Mouse (Mus musculus): Measurements from ENCODE around the gene Lce1i.
"Not testable (repeated sequence)": the region's sequence is repeated elsewhere in the genome, so short reads cannot be mapped to it uniquely, and the experiment has no call there.

The Lce1i gene

DNA sequence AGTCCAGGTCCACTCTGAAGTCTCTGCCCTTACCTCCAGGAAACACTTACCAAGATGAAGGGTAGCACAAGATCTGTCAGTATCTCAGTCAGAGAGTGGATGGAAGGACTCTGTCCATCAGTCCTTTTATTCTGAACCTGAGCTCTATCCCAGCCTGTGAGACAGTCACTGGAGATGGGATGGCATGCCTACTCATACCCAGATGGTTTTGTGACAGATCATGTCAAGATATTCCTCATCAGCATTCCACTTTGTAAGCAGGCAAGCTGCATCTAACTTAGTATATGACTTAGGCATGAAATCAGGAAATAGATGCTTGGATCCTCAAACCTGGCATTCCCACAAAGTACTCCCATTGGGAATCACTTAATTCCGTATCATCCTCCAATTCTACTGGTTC, at the start of gene Lce1i:
Lce1i (minus strand) TSS at position 101 of the 400 bp plus-strand sequence.
- DNase-seq (ENCODE audit: low spot score in 2 of 2): no peak

DNA sequence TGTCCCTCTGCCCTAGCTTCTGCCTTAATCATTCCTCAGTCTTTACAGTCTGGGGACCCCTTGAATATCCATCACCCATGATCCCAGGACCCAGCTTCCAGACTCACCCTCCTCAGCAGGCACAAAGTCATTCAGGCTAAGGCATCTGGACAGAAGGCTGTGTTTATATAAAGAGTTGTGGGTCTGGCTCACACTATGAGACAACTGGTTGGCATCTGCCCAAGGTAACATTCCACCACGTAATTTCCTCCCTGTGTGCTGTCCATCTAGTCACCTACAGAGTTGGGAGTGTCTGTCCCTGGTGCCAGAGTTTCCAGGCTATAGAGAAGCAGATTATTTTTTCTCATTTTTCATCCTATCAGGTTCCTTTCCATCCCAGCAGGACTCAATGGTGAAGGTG, 48.4 kb upstream of the Lce1i start, which contains the start of gene Kprp:
Kprp (minus strand) TSS at position 140 of the 400 bp plus-strand sequence.
- no peak for DNase-seq (ENCODE audit: low spot score in 2 of 2)

DNA sequence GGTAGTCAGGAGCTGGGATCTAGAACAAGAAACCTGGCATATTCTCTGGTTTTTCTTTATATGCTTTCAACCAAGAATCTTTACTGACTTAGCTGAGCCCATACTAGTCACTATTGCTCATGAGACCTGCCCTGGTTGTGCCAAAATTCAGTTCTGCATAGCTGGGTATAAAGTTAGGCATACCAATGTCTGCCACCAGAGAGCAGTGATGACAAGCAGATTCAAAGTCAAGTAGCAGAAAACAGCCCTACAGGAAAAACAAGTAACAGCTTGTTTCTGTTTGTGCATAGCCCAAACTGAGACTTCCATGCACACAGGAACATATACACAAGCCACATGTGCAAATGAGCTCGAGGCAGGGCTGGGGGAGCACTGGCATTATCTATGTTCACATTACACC, 47.1 kb upstream of the Lce1i start:
- DNase-seq (ENCODE audit: low spot score in 2 of 2): no peak

DNA sequence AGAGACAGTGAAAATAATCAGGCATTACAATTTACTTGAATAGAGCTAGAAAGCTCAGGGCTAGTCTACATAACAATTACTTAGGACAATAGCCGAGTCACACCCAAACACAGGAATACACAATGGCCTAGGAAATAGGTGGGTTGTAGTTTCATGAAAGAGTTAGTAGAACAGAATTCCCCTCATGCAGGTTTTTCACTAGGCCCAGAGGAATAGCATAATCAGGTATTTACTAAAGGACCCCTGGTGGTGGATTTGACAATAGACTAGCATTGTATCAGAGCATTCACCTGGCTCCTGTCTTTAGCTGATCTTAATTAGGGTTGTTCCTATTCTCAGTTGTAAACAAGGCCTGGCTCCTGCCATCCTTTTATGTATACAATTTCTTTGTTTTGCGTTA, 37.3 kb upstream of the Lce1i start:
- not testable (repeated sequence) for DNase-seq (ENCODE audit: low spot score in 2 of 2)

DNA sequence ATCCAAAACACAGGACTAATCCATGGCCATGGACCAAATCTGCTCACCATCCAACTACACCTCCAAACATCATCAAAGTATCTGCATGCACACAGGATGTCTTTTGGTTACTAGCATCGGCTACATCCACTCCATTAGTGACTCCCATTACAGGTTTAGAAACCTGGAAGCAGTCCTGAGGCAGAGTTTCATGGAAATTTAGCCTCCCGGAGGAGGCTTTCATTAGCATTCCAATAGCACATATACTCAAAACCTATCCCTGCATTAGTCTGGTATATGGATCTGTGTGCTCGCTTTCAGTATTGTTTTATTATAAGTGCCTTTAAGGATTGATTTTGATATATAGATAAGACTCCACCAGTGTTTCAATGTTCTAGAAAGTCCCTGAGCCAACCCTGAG, 36.9 kb upstream of the Lce1i start:
- DNase-seq (ENCODE audit: low spot score in 2 of 2): no peak

DNA sequence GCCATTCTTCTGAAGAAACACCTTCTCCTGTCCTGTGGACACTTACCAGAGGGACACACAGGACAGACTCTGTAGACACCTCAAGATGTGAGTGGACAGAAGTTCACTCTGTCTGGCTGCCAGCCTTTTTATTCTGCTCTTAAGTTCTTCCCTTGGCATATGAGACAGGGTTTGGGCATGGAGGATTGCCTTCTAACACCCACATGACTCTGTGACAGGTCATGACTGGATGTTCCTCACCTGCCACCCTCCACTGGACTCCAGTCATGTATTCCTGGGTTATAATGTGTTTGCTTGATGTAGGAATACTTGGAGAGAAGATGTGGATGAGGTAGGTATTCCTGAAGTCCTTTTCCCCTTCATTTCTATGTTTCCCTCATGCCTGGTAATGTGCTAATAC, 29.1 kb upstream of the Lce1i start, which contains the start of gene Lce1k:
Lce1k (minus strand) TSS at position 101 of the 400 bp plus-strand sequence.
- no peak for DNase-seq (ENCODE audit: low spot score in 2 of 2)

DNA sequence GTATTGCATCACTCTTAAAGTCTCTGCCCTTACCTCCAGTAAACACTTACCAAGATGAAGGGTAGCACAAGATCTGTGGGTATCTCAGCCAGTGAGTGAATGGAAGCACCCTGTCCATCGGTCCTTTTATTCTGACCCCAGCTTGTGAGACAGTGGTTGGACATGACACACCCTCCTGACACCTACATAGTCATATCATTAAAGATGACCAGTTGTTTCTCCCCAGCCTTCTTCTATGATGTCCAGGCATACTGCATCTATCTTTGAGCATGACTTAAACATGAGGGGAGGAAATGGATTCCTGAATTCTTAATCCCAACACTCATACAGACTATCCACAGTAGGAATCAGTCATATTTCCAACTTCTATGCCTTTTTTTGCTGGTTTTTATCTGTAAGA, 11.7 kb upstream of the Lce1i start, which contains the start of gene Lce1j:
Lce1j (minus strand) TSS at position 101 of the 400 bp plus-strand sequence.
- no peak for DNase-seq (ENCODE audit: low spot score in 2 of 2)

DNA sequence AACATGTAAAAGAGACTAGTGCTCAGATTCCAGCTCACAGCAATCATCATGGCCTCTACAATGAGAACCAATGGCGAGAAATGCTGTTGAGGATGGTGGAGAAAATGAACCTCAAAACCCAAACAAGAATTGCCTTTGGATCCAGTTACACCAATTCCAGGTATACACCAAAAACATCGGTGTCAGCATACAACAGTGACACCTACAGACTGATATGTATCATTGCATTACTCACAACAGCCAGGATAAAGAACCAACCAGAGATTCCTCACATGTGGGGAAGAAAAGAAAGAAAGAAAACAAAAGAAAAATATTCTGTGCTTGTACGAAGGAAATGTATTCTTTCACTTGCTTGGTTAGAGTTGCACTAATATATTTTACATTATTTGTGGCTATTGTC, 7.1 kb downstream of the Lce1i start:
- no peak for DNase-seq (ENCODE audit: low spot score in 2 of 2)

DNA sequence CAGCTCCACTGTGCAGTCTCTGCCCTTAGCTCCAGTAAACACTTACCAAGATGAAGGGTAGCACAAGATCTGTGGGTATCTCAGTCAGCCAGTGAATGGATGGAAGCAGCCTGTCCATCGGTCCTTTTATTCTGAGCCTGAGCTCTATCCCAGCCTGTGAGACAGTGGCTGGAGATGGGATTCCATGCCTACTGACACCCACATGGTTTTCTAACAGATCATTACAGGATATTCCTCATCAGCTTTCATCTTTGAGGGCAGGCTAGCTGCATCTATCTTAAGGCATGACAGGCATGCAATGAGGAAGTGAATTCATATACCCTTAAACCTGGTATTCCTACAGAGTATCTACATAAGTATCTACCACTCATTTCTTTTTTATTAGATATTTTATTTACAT, 13.7 kb downstream of the Lce1i start, which contains the start of gene Lce1h:
Lce1h (minus strand) TSS at position 101 of the 400 bp plus-strand sequence.
- DNase-seq (ENCODE audit: low spot score in 2 of 2): no peak

DNA sequence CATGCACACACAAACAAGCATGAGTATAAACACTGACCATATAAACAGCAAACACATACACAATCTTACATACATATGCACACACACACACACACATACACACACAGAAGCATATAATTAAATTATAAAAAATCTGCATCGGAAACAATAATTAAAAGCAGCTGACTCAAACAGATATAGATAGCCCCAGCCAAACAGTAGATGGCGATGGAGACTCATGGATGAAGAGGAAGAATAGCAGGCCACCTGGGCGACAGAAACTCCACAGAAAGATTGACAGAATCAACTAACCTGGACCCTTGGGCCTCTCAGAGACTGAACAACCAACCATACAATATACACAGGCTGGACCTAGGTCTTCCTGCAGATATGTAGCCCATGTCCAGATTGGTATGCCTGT, 25.5 kb downstream of the Lce1i start:
- DNase-seq (ENCODE audit: low spot score in 2 of 2): no peak

DNA sequence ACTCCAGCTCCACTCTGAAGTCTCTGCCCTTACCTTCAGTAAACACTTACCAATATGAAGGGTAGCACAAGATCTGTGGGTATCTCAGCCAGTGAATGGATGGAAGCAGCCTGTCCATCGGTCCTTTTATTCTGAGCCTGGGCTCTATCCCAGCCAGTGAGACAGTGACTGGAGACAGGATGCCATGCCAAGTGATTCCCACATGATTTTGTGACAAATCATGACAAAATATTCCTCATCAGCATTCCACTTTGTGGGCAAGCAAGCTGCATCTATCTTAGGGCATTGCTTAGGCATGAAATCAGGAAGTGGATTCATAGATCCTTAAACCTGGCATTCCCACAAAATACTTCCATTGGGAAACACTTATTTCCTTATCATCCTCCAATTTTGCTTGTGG, 26.5 kb downstream of the Lce1i start, which contains the start of gene Lce1g:
Lce1g (minus strand) TSS at position 101 of the 400 bp plus-strand sequence.
- no peak for DNase-seq (ENCODE audit: low spot score in 2 of 2)

DNA sequence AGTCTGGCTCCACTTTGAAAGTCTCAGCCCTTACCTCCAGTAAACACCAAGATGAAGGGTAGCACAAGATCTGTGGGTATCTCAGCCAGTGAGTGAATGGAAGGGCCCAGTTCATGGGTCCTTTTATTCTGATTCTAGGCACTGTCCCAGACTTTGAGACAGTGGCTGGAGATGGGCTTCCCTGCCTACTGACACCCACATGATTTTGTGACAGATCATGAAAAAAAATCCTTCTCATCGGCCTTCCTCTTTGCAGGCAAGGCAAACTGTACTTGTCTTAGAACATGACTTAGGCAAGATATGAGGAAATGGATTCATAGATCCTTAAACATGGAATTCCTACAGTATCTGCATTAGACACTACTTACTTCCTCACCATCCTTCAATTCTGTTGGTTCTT, 39.7 kb downstream of the Lce1i start, which contains the start of gene Gm38119:
Gm38119 (minus strand) TSS at position 101 of the 400 bp plus-strand sequence.
- DNase-seq (ENCODE audit: low spot score in 2 of 2): no peak
